Mouse (Mus musculus): ENCODE results near the gene Tubb4a. TPM values are rescaled to one million over a fixed set of nuclear protein-coding genes. Genes with fewer than 3 reads are reported as not detected.
A peak's percentile ranks its signal among the peaks of the same experiment; 100 is the strongest.
"Not testable (repeated sequence)": the region's sequence is repeated elsewhere in the genome, so short reads cannot be mapped to it uniquely, and the experiment has no call there.

Tubb4a gene
- polyA plus RNA-seq, 1 experiment from 2014 or later, result 253 TPM

- H3K9me3 ChIP-seq, result no peaks in the 10 kb centered on the region
- H3K27me3 ChIP-seq, result peaks cover 31% of the 10 kb centered on the region
- no peak overlapping the region for H3K27ac ChIP-seq (replicated peaks)
Measured at GRCm38 (mm10) chr17:57062548-57062947, 25.0 kb downstream of the Tubb4a start.

DNA sequence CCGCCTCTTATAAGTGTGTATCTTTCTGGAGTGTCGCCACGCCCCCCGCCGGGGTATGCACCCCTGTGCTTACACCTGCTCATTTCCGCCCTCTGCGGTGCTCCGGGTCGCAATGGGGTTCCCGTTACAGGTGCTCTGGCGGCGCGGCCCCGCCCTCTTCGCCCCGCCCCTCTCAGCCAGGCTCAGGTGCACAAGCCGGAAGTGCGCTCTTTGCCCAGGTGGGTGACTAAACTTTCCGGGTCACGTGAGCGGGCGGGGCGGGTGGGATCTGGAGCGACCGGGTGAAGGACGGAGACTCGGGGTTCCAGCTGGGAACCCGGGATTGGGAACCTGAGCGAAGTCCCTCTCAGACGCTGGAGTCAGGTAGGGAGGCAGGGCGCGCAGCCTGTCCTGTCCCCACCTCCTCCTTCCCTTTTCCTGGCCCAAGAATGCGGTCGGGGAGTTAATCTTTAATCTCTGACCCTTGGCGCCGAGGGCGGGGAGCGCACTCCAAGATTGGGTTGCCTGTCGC is 25.5 kb downstream of the Tubb4a start:
- under 1% methylated on average over 39 of the region's 39 CpGs for WGBS
- H3K27ac ChIP-seq (replicated peaks), result no peak overlapping the region
- ATAC-seq (replicated peaks), result no peak
- peak overlapping the region; percentile 33 for H3K4me2 ChIP-seq (replicated peaks)
- H3K9me3 ChIP-seq, result no peaks in the 10 kb centered on the region
- H3K4me1 ChIP-seq, result peaks cover 25% of the 10 kb centered on the region
- H3K9ac ChIP-seq (replicated peaks), result no peak overlapping the region
- peaks cover 31% of the 10 kb centered on the region for H3K27me3 ChIP-seq
- no peaks in the 10 kb centered on the region for H3K36me3 ChIP-seq
- peak overlapping the region; percentile 21 for H3K4me3 ChIP-seq

More at GRCm38 (mm10) chr17:57062548-57062947, 25.0 kb downstream of the Tubb4a start:
- peaks cover 25% of the 10 kb centered on the region for H3K4me1 ChIP-seq
- peak overlapping the region; percentile 21 for H3K4me3 ChIP-seq
- WGBS, result under 1% methylated on average over 22 of the region's 22 CpGs
- ATAC-seq (replicated peaks), result no peak
- no peaks in the 10 kb centered on the region for H3K36me3 ChIP-seq
- H3K9ac ChIP-seq (replicated peaks), result no peak overlapping the region
- peak overlapping the region; percentile 33 for H3K4me2 ChIP-seq (replicated peaks)

DNA sequence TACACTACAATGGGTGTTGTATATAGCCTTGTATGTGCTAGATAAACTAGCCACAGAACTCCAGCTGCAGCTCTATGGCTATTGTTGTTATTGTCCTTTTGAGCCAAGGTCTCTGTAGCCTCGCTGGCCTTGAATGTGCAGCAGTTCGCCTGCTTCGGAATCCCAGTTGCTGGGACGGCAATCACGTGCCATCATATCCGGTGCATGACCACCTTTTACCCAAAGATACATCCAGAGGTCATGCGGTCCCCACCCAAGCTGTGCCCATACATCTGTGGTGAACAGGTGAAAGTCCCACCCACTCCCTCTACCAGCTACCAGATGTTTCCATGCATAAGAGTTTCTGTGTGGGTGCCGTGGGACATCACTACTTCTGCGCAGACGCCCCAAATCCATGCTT is 26.5 kb downstream of the Tubb4a start:
- Histone ChIP-seq H3K4me2 (replicated peaks) (peak overlapping the region; percentile 57), H3K9me3 (no peaks in the 10 kb centered on the region), H3K27me3 (peaks cover 31% of the 10 kb centered on the region), H3K36me3 (0 out of 2 replicates have a peak, but pooled peaks cover 3% of the 10 kb centered on the region), H3K4me1 (peaks cover 25% of the 10 kb centered on the region), H3K27ac (replicated peaks) (no peak overlapping the region), H3K9ac (replicated peaks) (0 out of 2 replicates have a peak overlapping the region, but pooled peaks have one; percentile 81), H3K4me3 (peak overlapping the region; percentile 90)
- 42% methylated on average over 10 of the region's 10 CpGs for WGBS
- no peak for ATAC-seq (replicated peaks)

DNA sequence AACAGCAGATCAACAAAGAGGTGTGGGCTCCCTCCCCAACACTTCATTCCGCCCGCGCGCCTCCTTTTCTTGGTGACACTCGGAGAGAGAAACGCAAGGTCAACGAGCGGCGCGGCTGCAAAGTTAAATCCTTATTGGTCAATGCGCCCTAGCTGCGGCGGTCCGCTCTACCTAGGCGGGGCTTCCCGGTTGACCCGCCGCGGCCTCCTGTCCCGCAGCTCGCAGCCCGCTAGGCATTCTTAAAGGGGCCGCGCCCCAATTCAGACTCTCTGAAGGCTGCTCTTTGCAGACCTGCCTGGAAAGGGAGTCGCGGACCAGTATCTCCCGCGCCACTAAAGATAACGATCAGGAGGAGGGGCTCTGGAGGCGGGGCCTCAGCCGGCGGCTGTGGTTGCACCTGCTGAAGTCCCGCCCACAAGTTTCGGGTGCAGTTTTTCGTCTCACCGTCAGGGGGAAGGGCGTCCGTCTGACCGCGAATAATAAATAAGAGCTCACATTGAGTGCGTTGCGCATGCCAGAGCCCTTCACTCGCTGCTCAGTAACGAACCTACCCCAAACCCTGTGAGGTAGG is 27.3 kb downstream of the Tubb4a start:
- ATAC-seq (replicated peaks), result peak; percentile 92
- H3K9ac ChIP-seq (replicated peaks), result peak overlapping the region; percentile 81
- peaks cover 25% of the 10 kb centered on the region for H3K4me1 ChIP-seq
- H3K4me2 ChIP-seq (replicated peaks), result peak overlapping the region; percentile 57
- H3K27me3 ChIP-seq, result peaks cover 31% of the 10 kb centered on the region
- H3K27ac ChIP-seq (replicated peaks), result peak overlapping the region; percentile 95
- H3K9me3 ChIP-seq, result no peaks in the 10 kb centered on the region
- under 1% methylated on average over 44 of the region's 44 CpGs for WGBS
- peaks cover 6% of the 10 kb centered on the region; the same call in 1 of the 2 replicates for H3K36me3 ChIP-seq
- H3K4me3 ChIP-seq, result peak overlapping the region; percentile 90

DNA sequence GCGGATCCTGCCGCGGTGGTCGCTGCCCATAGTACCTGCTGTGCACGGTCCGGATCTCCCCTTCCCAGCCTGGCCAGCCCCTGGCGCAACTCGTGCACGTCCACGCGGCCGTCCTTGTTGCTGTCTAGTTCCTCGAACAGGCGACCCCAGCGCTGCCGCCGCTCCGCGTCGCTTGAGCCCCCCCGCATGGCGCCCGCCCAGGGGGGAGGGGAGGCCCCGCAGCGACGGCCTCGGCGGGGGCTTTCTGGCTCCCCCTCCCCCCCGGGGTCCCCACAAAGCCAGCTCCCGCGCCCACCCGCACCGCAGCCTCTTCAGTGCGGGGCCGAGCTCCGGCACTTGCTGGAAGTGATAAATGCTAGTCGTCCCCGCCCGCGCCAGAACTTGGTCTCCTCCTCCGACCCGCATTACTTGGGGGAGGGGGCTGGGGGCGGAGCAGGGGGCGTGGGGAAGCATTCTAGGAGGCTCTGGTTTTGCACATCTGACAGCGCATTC is 28.1 kb downstream of the Tubb4a start, which contains the start of gene Slc25a23:
Gene Slc25a23 (minus strand): TSS at position 378 of the 492 bp plus-strand sequence.
- Histone ChIP-seq H3K4me2 (replicated peaks) (peak within 1 kb of the TSS; percentile 57), H3K4me1 (peaks cover 25% of the 10 kb centered on the region), H3K9ac (replicated peaks) (peak within 1 kb of the TSS; percentile 81), H3K9me3 (no peaks in the 10 kb centered on the region), H3K27me3 (peaks cover 31% of the 10 kb centered on the region), H3K36me3 (peaks cover 13% of the 10 kb centered on the region; the same call in 1 of the 2 replicates), H3K27ac (replicated peaks) (peak within 1 kb of the TSS; percentile 95), H3K4me3 (peak within 1 kb of the TSS; percentile 90)
- 0% methylated on average over 36 of the region's 45 CpGs for WGBS
- peak; percentile 80 for ATAC-seq (replicated peaks)

DNA sequence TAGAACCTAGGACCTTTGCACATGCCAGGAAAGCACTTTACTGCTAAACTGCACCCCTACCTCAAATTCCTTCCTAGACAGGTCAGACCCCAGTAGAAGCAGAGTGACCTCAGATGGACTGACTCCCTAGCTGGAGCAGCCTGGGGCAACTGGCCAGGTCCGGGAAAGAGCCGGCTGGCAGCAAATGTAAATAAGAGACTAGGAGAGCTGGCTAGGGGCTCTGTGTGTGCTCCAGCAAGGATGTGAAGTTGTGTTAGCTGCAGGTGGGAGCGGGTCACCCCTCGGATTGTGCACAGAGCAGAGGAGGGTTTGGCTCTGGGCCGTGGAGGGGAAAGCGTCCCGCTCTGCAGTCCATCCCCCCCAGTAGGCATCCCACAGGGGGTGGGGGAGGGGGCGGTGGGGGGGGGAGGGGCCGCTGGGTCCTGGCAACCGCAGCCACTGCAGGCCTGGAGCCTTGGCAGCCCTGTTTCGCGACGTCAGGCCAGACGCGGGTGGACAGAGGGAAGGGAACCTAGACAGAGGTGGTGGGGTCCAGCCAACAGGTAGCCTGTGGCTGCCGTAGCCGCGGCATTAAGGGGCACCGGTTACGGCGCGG is 28.6 kb downstream of the Tubb4a start, which contains the start of gene Crb3:
Gene Crb3 (plus strand): TSS at position 215 of the 595 bp plus-strand sequence.
- no peaks in the 10 kb centered on the region for H3K9me3 ChIP-seq
- peaks cover 26% of the 10 kb centered on the region for H3K27me3 ChIP-seq
- peak within 1 kb of the TSS; percentile 57 for H3K4me2 ChIP-seq (replicated peaks)
- H3K4me1 ChIP-seq, result peaks cover 25% of the 10 kb centered on the region
- H3K27ac ChIP-seq (replicated peaks), result peak within 1 kb of the TSS; percentile 95
- WGBS, result 0% methylated on average over 16 of the region's 22 CpGs
- peak; percentile 7; the same call in 1 of the 2 replicates for ATAC-seq (replicated peaks)
- H3K9ac ChIP-seq (replicated peaks), result peak within 1 kb of the TSS; percentile 81
- peak within 1 kb of the TSS; percentile 90 for H3K4me3 ChIP-seq
- peaks cover 18% of the 10 kb centered on the region; the same call in 1 of the 2 replicates for H3K36me3 ChIP-seq

GRCm38 (mm10) chr17:57056246-57056645 is 31.3 kb downstream of the Tubb4a start:
- no peak overlapping the region for H3K9ac ChIP-seq (replicated peaks)
- peaks cover 20% of the 10 kb centered on the region for H3K4me1 ChIP-seq
- peaks cover 44% of the 10 kb centered on the region for H3K36me3 ChIP-seq
- no peaks in the 10 kb centered on the region for H3K9me3 ChIP-seq
- no peak for ATAC-seq (replicated peaks)
- peaks cover 4% of the 10 kb centered on the region; the same call in 1 of the 2 replicates for H3K27me3 ChIP-seq
- no peak overlapping the region for H3K4me2 ChIP-seq (replicated peaks)
- WGBS, result 89% methylated on average over 3 of the region's 3 CpGs
- no peak overlapping the region for H3K4me3 ChIP-seq
- no peak overlapping the region for H3K27ac ChIP-seq (replicated peaks)

DNA sequence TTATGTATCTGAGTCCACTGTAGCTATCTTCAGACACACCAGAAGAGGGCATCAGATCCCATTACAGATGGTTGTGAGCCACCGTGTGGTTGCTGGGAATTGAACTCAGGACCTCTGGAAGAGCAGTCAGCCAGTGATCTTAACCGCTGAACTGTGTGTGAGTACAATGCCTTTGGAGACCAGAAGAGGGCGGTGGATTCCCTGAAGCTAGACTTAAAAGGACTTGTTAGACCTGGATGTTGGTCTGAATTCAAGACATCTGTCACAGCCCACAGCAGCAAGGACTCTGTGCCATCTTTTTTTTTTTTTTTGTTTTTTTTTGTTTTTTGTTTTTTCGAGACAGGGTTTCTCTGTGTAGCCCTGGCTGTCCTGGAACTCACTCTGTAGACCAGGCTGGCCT is 35.9 kb downstream of the Tubb4a start:
- not testable (repeated sequence) for H3K9ac ChIP-seq (replicated peaks); H3K27ac ChIP-seq (replicated peaks); H3K27me3 ChIP-seq; H3K4me2 ChIP-seq (replicated peaks); H3K9me3 ChIP-seq; ATAC-seq (replicated peaks); H3K4me1 ChIP-seq; H3K4me3 ChIP-seq
- WGBS, result 83% methylated on average over 4 of the region's 4 CpGs
- peaks cover 61% of the 10 kb centered on the region for H3K36me3 ChIP-seq

- H3K4me1 ChIP-seq, result no peaks in the 10 kb centered on the region
- H3K27ac ChIP-seq (replicated peaks), result no peak overlapping the region
- WGBS, result 92% methylated on average over 3 of the region's 3 CpGs
- no peaks in the 10 kb centered on the region for H3K9me3 ChIP-seq
- no peak for ATAC-seq (replicated peaks)
- H3K27me3 ChIP-seq, result no peaks in the 10 kb centered on the region
- H3K4me3 ChIP-seq, result no peak overlapping the region
- peaks cover 50% of the 10 kb centered on the region for H3K36me3 ChIP-seq
- H3K4me2 ChIP-seq (replicated peaks), result no peak overlapping the region
- H3K9ac ChIP-seq (replicated peaks), result no peak overlapping the region
Measured at GRCm38 (mm10) chr17:57048816-57049215, 38.8 kb downstream of the Tubb4a start.

DNA sequence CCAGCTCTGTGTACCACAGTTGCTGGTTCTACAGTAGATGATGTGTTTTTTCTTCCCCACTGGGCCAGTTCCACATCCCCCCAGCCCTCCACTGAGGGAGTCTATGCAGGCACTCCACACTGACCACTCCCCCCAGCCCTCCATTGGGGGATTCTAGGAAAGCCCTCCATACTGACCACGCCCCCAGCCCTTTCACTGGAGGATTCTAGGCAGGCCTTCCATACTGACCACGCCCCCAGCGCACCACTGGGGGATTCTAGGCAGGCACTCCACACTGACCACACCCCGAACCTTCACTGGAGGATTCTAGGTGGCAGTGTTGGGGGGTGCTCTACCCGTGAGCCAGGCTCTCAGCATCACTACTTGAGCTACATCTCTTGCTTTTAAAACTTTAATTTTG is 40.2 kb downstream of the Tubb4a start:
- Histone ChIP-seq H3K9ac (replicated peaks) (no peak overlapping the region), H3K36me3 (peaks cover 36% of the 10 kb centered on the region), H3K4me3 (no peak overlapping the region), H3K4me1 (no peaks in the 10 kb centered on the region; the same call in 1 of the 2 replicates), H3K27ac (replicated peaks) (no peak overlapping the region), H3K4me2 (replicated peaks) (no peak overlapping the region), H3K9me3 (no peaks in the 10 kb centered on the region), H3K27me3 (no peaks in the 10 kb centered on the region)
- ATAC-seq (replicated peaks), result no peak; the same call in 1 of the 2 replicates
- WGBS, result 44% methylated on average over 5 of the region's 5 CpGs

GRCm38 (mm10) chr17:57041554-57041953 is 46.0 kb downstream of the Tubb4a start, which contains the start of gene Slc25a41:
TSS of gene Slc25a41 (minus strand) at chr17:57041654.
- H3K36me3 ChIP-seq, result peaks cover 9% of the 10 kb centered on the region; the same call in 1 of the 2 replicates
- no peak within 1 kb of the TSS for H3K27ac ChIP-seq (replicated peaks)
- H3K27me3 ChIP-seq, result peaks cover 5% of the 10 kb centered on the region; the same call in 1 of the 2 replicates
- H3K4me3 ChIP-seq, result no peak within 1 kb of the TSS
- no peaks in the 10 kb centered on the region; the same call in 1 of the 2 replicates for H3K4me1 ChIP-seq
- H3K9me3 ChIP-seq, result no peaks in the 10 kb centered on the region
- 79% methylated on average over 8 of the region's 8 CpGs for WGBS
- H3K4me2 ChIP-seq (replicated peaks), result no peak within 1 kb of the TSS
- ATAC-seq (replicated peaks), result no peak
- H3K9ac ChIP-seq (replicated peaks), result no peak within 1 kb of the TSS

GRCm38 (mm10) chr17:57038978-57039377 is 48.6 kb downstream of the Tubb4a start:
- no peaks in the 10 kb centered on the region for H3K9me3 ChIP-seq
- H3K27me3 ChIP-seq, result peaks cover 5% of the 10 kb centered on the region; the same call in 1 of the 2 replicates
- H3K4me1 ChIP-seq, result no peaks in the 10 kb centered on the region; the same call in 1 of the 2 replicates
- H3K4me2 ChIP-seq (replicated peaks), result no peak overlapping the region
- no peak overlapping the region for H3K9ac ChIP-seq (replicated peaks)
- no peak for ATAC-seq (replicated peaks)
- H3K4me3 ChIP-seq, result no peak overlapping the region
- no peak overlapping the region for H3K27ac ChIP-seq (replicated peaks)
- WGBS, result 45% methylated on average over 8 of the region's 8 CpGs
- no peaks in the 10 kb centered on the region for H3K36me3 ChIP-seq
